Mouse (Mus musculus) cortical plate, adult 2 months (tissue): Measurements from ENCODE around the gene Cacna1c.

Source experiments
- CTCF ChIP-seq: fragments of 200-500 bp; IDR thresholded peaks from 2 replicates; pipeline ENCODE4 v1.5.1; 2011; ENCODE audit warnings: mild to moderate bottlenecking, control low read depth, low read length; ENCODE audit not compliant: insufficient read depth; ENCODE audit errors: extremely low read depth
- POLR2A ChIP-seq: fragments of 200-500 bp; IDR thresholded peaks from 2 replicates; pipeline ENCODE4 v1.6.1; 2011; ENCODE audit warnings: mild to moderate bottlenecking, low read length, control low read depth; ENCODE audit not compliant: insufficient read depth; ENCODE audit errors: extremely low read depth

- TF ChIP-seq CTCF (no peak), POLR2A (no peak)
Measured at GRCm38 (mm10) chr6:118689447-118689846, 506.8 kb downstream of the Cacna1c start.
